Mouse (Mus musculus): ENCODE measurements around the gene Btn2a2.

GRCm38 (mm10) chr13:23459264-23459846, 29.3 kb downstream of the Btn2a2 start:
- TF ChIP-seq CTCF (conservative IDR thresholded peaks at IDR 0.05; ENCODE audit: low read length) = no peak
- no peak for TF ChIP-seq POU5F1 (IDR thresholded peaks at IDR 0.05; ENCODE audit: borderline replicate concordance, low read length)
- TF ChIP-seq NANOG (IDR thresholded peaks at IDR 0.05; ENCODE audit: borderline replicate concordance, low read length) = no peak

All from E14TG2a.4 (cell line).